In genomic region chr2:72898782-72899305, GRCm38 (mm10) we compare ENCODE assay signal across 13 mouse cellular contexts.
"Had no signal": no experiment of that assay in that cellular context is flagged by ENCODE, and none has a peak within 500 bp of the region (broad histone marks: within the 10 kb centered on the region; RNA-seq: fewer than 3 reads in every experiment).

No protein-coding gene starts in this region.

- H3K9me3 ChIP-seq: kidney, embryonic 15.5 days; midbrain, embryonic 12.5 days had no signal

- H3K4me3 ChIP-seq: kidney, embryonic 15.5 days; limb, embryonic 13.5 days; midbrain, embryonic 12.5 days; neural tube, embryonic 13.5 days had no signal

- DNase-seq: kidney, postnatal 14 days; left cerebral cortex, postnatal 4 days; lung, adult 18-20 months; retina, postnatal 1 day; spleen, adult 18-20 months; thymus, adult 2 months; thymus, postnatal 25 days had no signal

- H3K4me1 ChIP-seq: kidney, embryonic 15.5 days; limb, embryonic 13.5 days; midbrain, embryonic 12.5 days; neural tube, embryonic 13.5 days had no signal

- H3K27me3 ChIP-seq: kidney, embryonic 15.5 days; limb, embryonic 13.5 days; midbrain, embryonic 12.5 days; neural tube, embryonic 13.5 days had no signal

- ATAC-seq: midbrain, embryonic 16.5 days had no signal

- H3K36me3 ChIP-seq: kidney, embryonic 15.5 days; limb, embryonic 13.5 days; midbrain, embryonic 12.5 days; neural tube, embryonic 13.5 days had no signal

- H3K9ac ChIP-seq: kidney, embryonic 15.5 days; limb, embryonic 13.5 days; liver, embryonic 14.5 days; midbrain, embryonic 12.5 days; neural tube, embryonic 13.5 days had no signal

- H3K27ac ChIP-seq: kidney, embryonic 15.5 days; limb, embryonic 13.5 days; liver, embryonic 14.5 days; midbrain, embryonic 12.5 days; neural tube, embryonic 13.5 days had no signal

- H3K4me2 ChIP-seq: kidney, embryonic 15.5 days; limb, embryonic 13.5 days; midbrain, embryonic 12.5 days; neural tube, embryonic 13.5 days had no signal
